Mouse (Mus musculus) adrenal gland, postnatal 25 days (tissue): Measurements from ENCODE around the gene Ankrd33b. TPM values are rescaled to one million over a fixed set of nuclear protein-coding genes. Genes with fewer than 3 reads are reported as not detected.

Experiments
- total RNA-seq: library from RNA; stranded (reverse); gene quantifications from 2 replicates; pipeline ENCODE4 v1.2.3, GENCODE M21; 2021

Ankrd33b gene
- total RNA-seq, 1 experiment from 2014 or later = 0.82 TPM

Other genes with a start within 250 kb of the Ankrd33b start
- gene Dap, start 143.4 kb downstream of the Ankrd33b start, total RNA-seq = 85.6 and 86.7 TPM in 2 replicates
- 2.0 and 3.6 TPM in 2 replicates for gene Ropn1l, start 86.0 kb upstream of the Ankrd33b start, total RNA-seq
- 142 and 154 TPM in 2 replicates for gene March6, start 163.3 kb upstream of the Ankrd33b start, total RNA-seq
- gene Cmbl, start 197.7 kb upstream of the Ankrd33b start, total RNA-seq = 180 and 181 TPM in 2 replicates
- gene Cct5, start 234.1 kb upstream of the Ankrd33b start, total RNA-seq = 301 and 333 TPM in 2 replicates
- gene Fam173b, start 234.1 kb upstream of the Ankrd33b start, total RNA-seq = 24.7 and 29.0 TPM in 2 replicates